In the genomic region with DNA sequence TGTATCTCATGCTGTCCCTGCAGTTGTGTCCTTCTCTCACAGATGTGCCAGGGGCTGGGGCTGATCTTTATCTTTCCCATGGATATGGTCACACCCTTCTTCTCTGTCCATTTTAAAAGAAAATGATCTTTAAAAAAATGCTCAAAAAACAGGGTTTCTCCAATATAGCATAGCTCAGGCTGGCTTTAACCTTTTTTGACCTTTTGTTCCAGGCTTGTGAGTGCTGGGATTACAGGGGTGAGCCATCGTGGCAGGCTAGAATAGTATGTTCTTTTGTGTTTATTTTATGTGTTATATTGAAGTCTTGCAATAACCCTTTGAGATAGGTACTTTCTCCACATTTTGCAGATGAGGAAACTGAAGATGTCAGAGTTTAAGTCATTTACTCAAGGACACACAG, we compare ENCODE assay signal across 22 mouse cellular contexts. TPM values are rescaled to one million over a fixed set of nuclear protein-coding genes. Genes with fewer than 3 reads are reported as not detected.
A peak's percentile ranks its signal among the peaks of the same experiment; 100 is the strongest.
DNase-seq lines count a peak whose midpoint lies in the region; ATAC-seq lines count a peak whose summit lies in the region.
"Had no signal": no experiment of that assay in that cellular context is flagged by ENCODE, and none has a peak within 500 bp of the region (broad histone marks: within the 10 kb centered on the region; RNA-seq: fewer than 3 reads in every experiment).

No protein-coding gene starts in this region.

- H3K4me2 ChIP-seq in liver, embryonic 15.5 days, result no peak overlapping the region
- H3K4me2 ChIP-seq: heart, embryonic 12.5 days; heart, embryonic 15.5 days; hindbrain, embryonic 12.5 days; hindbrain, embryonic 15.5 days had no signal

- no peak for ATAC-seq in liver, embryonic 15.5 days (ENCODE audit: insufficient read depth)
- ATAC-seq: forebrain, embryonic 14.5 days; forebrain, postnatal 0 days; Patski had no signal

- H3K27ac ChIP-seq in liver, embryonic 15.5 days (replicated peaks), result 0 out of 2 replicates have a peak overlapping the region, but pooled peaks have one; percentile 20
- H3K27ac ChIP-seq: heart, embryonic 15.5 days; hindbrain, embryonic 12.5 days; hindbrain, embryonic 15.5 days had no signal

- no peaks in the 10 kb centered on the region for H3K36me3 ChIP-seq in liver, embryonic 15.5 days (replicated peaks)
- H3K36me3 ChIP-seq: heart, embryonic 12.5 days; heart, embryonic 15.5 days; hindbrain, embryonic 15.5 days had no signal

- no peak overlapping the region for H3K9ac ChIP-seq in liver, embryonic 15.5 days
- H3K9ac ChIP-seq: forebrain, postnatal 0 days; heart, embryonic 12.5 days; heart, embryonic 15.5 days; hindbrain, embryonic 12.5 days; hindbrain, embryonic 15.5 days had no signal

- no peaks in the 10 kb centered on the region for H3K27me3 ChIP-seq in liver, embryonic 15.5 days
- H3K27me3 ChIP-seq: CH12.LX; heart, embryonic 12.5 days; heart, embryonic 15.5 days; hindbrain, embryonic 12.5 days; hindbrain, embryonic 15.5 days; Patski had no signal

- H3K4me3 ChIP-seq in liver, embryonic 15.5 days (replicated peaks), result no peak overlapping the region
- H3K4me3 ChIP-seq: heart, embryonic 12.5 days; heart, embryonic 15.5 days; hindbrain, embryonic 12.5 days; hindbrain, embryonic 15.5 days had no signal

- peak; percentile 84 for DNase-seq in heart, adult 11 months
- no peak for DNase-seq in heart, postnatal 14 days
- no peak for DNase-seq in liver
- DNase-seq in lung, postnatal 36 days, result peak; percentile 19
- no peak for DNase-seq in lung, postnatal 10 days
- DNase-seq: adrenal gland, postnatal 10 days; B cell, adult 2 months; cerebellum, adult 18-20 months; cerebellum, adult 9-10 months; cerebellum, postnatal 14 days; forebrain, postnatal 0 days; gastrocnemius, postnatal 25 days; heart, postnatal 10 days had no signal

- WGBS in liver, embryonic 15.5 days (ENCODE audit: insufficient replicate concordance), result 57% methylated on average over 1 of the region's 1 CpGs

- no peaks in the 10 kb centered on the region for H3K9me3 ChIP-seq in liver, embryonic 15.5 days (replicated peaks)
- H3K9me3 ChIP-seq: G1E; heart, embryonic 12.5 days; heart, embryonic 15.5 days; hindbrain, embryonic 12.5 days; hindbrain, embryonic 15.5 days had no signal

- peaks cover 48% of the 10 kb centered on the region for H3K4me1 ChIP-seq in liver, embryonic 15.5 days (replicated peaks)
- H3K4me1 ChIP-seq: hindbrain, embryonic 12.5 days; hindbrain, embryonic 15.5 days had no signal

- intact Hi-C loops in heart, postnatal 14 days (cut with DNase I), result no loop called here

RNA-seq across cellular contexts. Expression of a gene that starts 16.8 kb away (rescaled TPM):
- 10 to 100 TPM; 43.0 to 45.3 TPM for total RNA-seq in heart, postnatal 14 days (2021)
- 14.9 and 15.7 TPM in 2 replicates for polyA plus RNA-seq in liver, embryonic 15.5 days (2015; fragmentation: Nextera tagmentation; extraction: Ambion mirVana)

RNA-seq across cellular contexts. Expression of a gene that starts 57.6 kb away (rescaled TPM):
- 10 to 100 TPM; 24.1 to 28.0 TPM for total RNA-seq in heart, postnatal 14 days (2021)
- polyA plus RNA-seq in liver, embryonic 15.5 days (2015; fragmentation: Nextera tagmentation; extraction: Ambion mirVana), result 2.1 and 3.5 TPM in 2 replicates

Comparison
In these comparisons a context has a peak if more than half of its experiments do, and no peak if none do; other contexts are left out.
1. DNase-seq: peak in heart, adult 11 months (single experiment) and lung, postnatal 36 days (single experiment); none in heart, postnatal 14 days (0 of 2), liver (single experiment) and lung, postnatal 10 days (single experiment).